8 mouse cellular contexts compared by ENCODE assay signal in the genomic region with DNA sequence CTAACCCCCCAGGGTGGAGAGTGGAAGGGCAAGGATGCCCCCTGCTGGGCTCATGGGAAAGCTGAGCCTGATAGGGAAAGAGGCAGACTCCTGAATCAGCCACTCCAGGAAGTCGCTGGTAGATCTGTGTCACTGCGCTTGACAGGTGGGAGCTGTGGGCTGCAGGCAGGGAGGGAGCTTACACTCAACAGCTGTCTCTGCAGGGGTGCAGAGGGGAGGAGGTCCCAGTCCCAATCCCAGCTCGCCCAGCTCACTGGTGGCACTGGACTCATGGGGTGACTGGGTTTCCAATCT. TPM values are rescaled to one million over a fixed set of nuclear protein-coding genes. Genes with fewer than 3 reads are reported as not detected.
DNase-seq lines count a peak whose midpoint lies in the region; ATAC-seq and TF ChIP-seq lines count a peak whose summit lies in the region.

No protein-coding gene starts in this region.

- peaks cover 16 to 46% of the 10 kb centered on the region in 2 experiments; a peak in 3 of 4 replicates for H3K4me1 ChIP-seq in CH12.LX (ENCODE audit: control insufficient read depth in 1 of 2, insufficient read depth in 2 of 2)
- no peaks in the 10 kb centered on the region; the same call in 1 of the 2 replicates for H3K4me1 ChIP-seq in cortical plate, adult 2 months (ENCODE audit: control insufficient read depth, insufficient read depth, low read length)
- peaks cover 28% of the 10 kb centered on the region for H3K4me1 ChIP-seq in heart, embryonic 16.5 days (ENCODE audit: control insufficient read depth, insufficient read depth, low read length)
- peaks cover 16% of the 10 kb centered on the region for H3K4me1 ChIP-seq in spleen, adult 2 months (ENCODE audit: control insufficient read depth, insufficient read depth, insufficient read length)

- H3K4me3 ChIP-seq in CH12.LX (replicated peaks in 1 of 3; ENCODE audit: low read depth in 2 of 3, low read length in 2 of 3, poor library complexity in 1 of 3): no peak overlapping the region
- H3K4me3 ChIP-seq in cortical plate, adult 2 months (ENCODE audit: insufficient read depth, low read length): no peak overlapping the region
- no peak overlapping the region for H3K4me3 ChIP-seq in heart, embryonic 16.5 days (ENCODE audit: low read length)
- no peak overlapping the region for H3K4me3 ChIP-seq in spleen, adult 2 months (ENCODE audit: extremely low read depth, insufficient read depth, insufficient read length)

- WGBS in heart, embryonic 16.5 days: 4% methylated on average over 3 of the region's 3 CpGs
- 17% methylated on average over 3 of the region's 3 CpGs for WGBS in spleen, adult 2 months

- dilution Hi-C loops in CH12.LX (cut with MboI; ENCODE audit: extremely low pct_ligation_motif_present, extremely low pct_unique_long_range_greater_than_20kb, low sequenced_read_pairs): no loop called here

- TF ChIP-seq POLR2A in CH12.LX (IDR thresholded peaks at IDR 0.05; ENCODE audit: low read depth, low read length): no peak
- TF ChIP-seq POLR2A in cortical plate, adult 2 months (IDR thresholded peaks at IDR 0.05; ENCODE audit: extremely low read depth, insufficient read depth, low read length): no peak
- no peak for TF ChIP-seq POLR2A in spleen, adult 2 months (IDR thresholded peaks at IDR 0.05; ENCODE audit: low read depth, low read length)

- H3K27ac ChIP-seq in CH12.LX (ENCODE audit: insufficient read depth, low read depth): no peak overlapping the region
- H3K27ac ChIP-seq in cortical plate, adult 2 months (ENCODE audit: insufficient read depth, low read length): no peak overlapping the region
- H3K27ac ChIP-seq in heart, embryonic 16.5 days (ENCODE audit: low read length): no peak overlapping the region
- no peak overlapping the region for H3K27ac ChIP-seq in spleen, adult 2 months (ENCODE audit: insufficient read depth, low read length)

- DNase-seq in A20 (ENCODE audit: low read depth, low spot score): peak; percentile 38
- peak; percentile 66 for DNase-seq in CH12.LX (ENCODE audit: extremely low read depth)
- peak; percentile 63 to 83 for DNase-seq in layer of hippocampus, adult 18-20 months (ENCODE audit: low spot score in 2 of 2)
- peak; percentile 77 for DNase-seq in lung, postnatal 25 days (ENCODE audit: low spot score)
- peak in 1 of 2 experiments; percentile 67 for DNase-seq in spleen, adult 2 months (ENCODE audit: low read depth in 1 of 2, low spot score in 2 of 2)
- DNase-seq in cerebellum, adult 8-10 months: no peak

- in situ Hi-C loops in CH12.LX (cut with MboI; ENCODE audit: low pct_ligation_motif_present, low pct_unique_long_range_greater_than_20kb, low sequenced_read_pairs): loop anchor here (10.0 to 25.0 kb wide), 2 partner anchors 86 to 243 kb away; a partner anchor contains a TSS

- ATAC-seq in heart, embryonic 16.5 days (replicated peaks; ENCODE audit: extremely low read depth, insufficient read depth, low FRiP score): peak; percentile 58

- no peaks in the 10 kb centered on the region for H3K9me3 ChIP-seq in CH12.LX (replicated peaks; ENCODE audit: low read length)
- no peaks in the 10 kb centered on the region for H3K9me3 ChIP-seq in heart, embryonic 16.5 days (replicated peaks; ENCODE audit: control insufficient read depth, low read length)

- TF ChIP-seq EP300 in CH12.LX (IDR thresholded peaks at IDR 0.05; ENCODE audit: low read length): no peak

- no peak overlapping the region for H3K9ac ChIP-seq in CH12.LX (ENCODE audit: insufficient read depth, low read depth)
- H3K9ac ChIP-seq in heart, embryonic 16.5 days (ENCODE audit: low read length): no peak overlapping the region

- peaks cover 8% of the 10 kb centered on the region for H3K27me3 ChIP-seq in CH12.LX (replicated peaks)
- H3K27me3 ChIP-seq in heart, embryonic 16.5 days (ENCODE audit: control insufficient read depth, insufficient read depth, low read length): peaks cover 2% of the 10 kb centered on the region; the same call in 1 of the 2 replicates
- H3K27me3 ChIP-seq in spleen, adult 2 months (ENCODE audit: control insufficient read depth, insufficient read depth, low read length): no peaks in the 10 kb centered on the region

- no peak overlapping the region for H3K4me2 ChIP-seq in CH12.LX (ENCODE audit: insufficient read depth, low read depth, poor library complexity, severe bottlenecking)
- no peak overlapping the region for H3K4me2 ChIP-seq in heart, embryonic 16.5 days (ENCODE audit: low read depth, low read length)

- peak; percentile 27 to 92; a peak in 2 of 4 replicates for TF ChIP-seq CTCF in CH12.LX (conservative IDR thresholded peaks at IDR 0.05 in 1 of 2, IDR thresholded peaks at IDR 0.05 in 1 of 2; ENCODE audit: low read depth in 2 of 2, low read length in 2 of 2)
- TF ChIP-seq CTCF in cortical plate, adult 2 months (IDR thresholded peaks at IDR 0.05; ENCODE audit: extremely low read depth, insufficient read depth, low read length): peak; percentile 74
- TF ChIP-seq CTCF in spleen, adult 2 months (IDR thresholded peaks at IDR 0.05; ENCODE audit: extremely low read depth, insufficient read depth, insufficient read length, insufficient replicate concordance): peak; percentile 75

- H3K79me2 ChIP-seq in CH12.LX (replicated peaks; ENCODE audit: control insufficient read depth, extremely low read depth, insufficient read depth, poor library complexity, severe bottlenecking): no peaks in the 10 kb centered on the region

- peak; percentile 84 for TF ChIP-seq RAD21 in CH12.LX (IDR thresholded peaks at IDR 0.05; ENCODE audit: low read depth, low read length)

- peaks cover 0 to 5% of the 10 kb centered on the region in 2 experiments for H3K36me3 ChIP-seq in CH12.LX (replicated peaks in 1 of 2; ENCODE audit: control insufficient read depth in 1 of 2, insufficient read depth in 1 of 2, low read length in 1 of 2)
- no peaks in the 10 kb centered on the region for H3K36me3 ChIP-seq in heart, embryonic 16.5 days (ENCODE audit: control insufficient read depth, insufficient read depth)
- no peaks in the 10 kb centered on the region for H3K36me3 ChIP-seq in spleen, adult 2 months (ENCODE audit: control insufficient read depth, insufficient read depth, low read length)

TF ChIP-seq in CH12.LX, 34 proteins besides CTCF, POLR2A, EP300 and RAD21 (continues in another document):
- no peak for TF ChIP-seq E2F4 (IDR thresholded peaks at IDR 0.05; ENCODE audit: insufficient replicate concordance, low read depth, low read length)
- no peak for TF ChIP-seq KAT2A (IDR thresholded peaks at IDR 0.05; ENCODE audit: insufficient replicate concordance, low read length)
- no peak for TF ChIP-seq ZMIZ1 (IDR thresholded peaks at IDR 0.05; ENCODE audit: low read depth, low read length)
- TF ChIP-seq TBP (conservative IDR thresholded peaks at IDR 0.05; ENCODE audit: low read depth, low read length): no peak
- no peak for TF ChIP-seq MEF2A (IDR thresholded peaks at IDR 0.05; ENCODE audit: borderline replicate concordance, low read depth, low read length)
- TF ChIP-seq PAX5 (IDR thresholded peaks at IDR 0.05; ENCODE audit: low read length): no peak
- TF ChIP-seq MYC (IDR thresholded peaks at IDR 0.05; ENCODE audit: low read depth, low read length): no peak
- TF ChIP-seq CHD1 (IDR thresholded peaks at IDR 0.05; ENCODE audit: low read depth, low read length): no peak
- TF ChIP-seq SMC3 (IDR thresholded peaks at IDR 0.05; ENCODE audit: low read depth, low read length): peak; percentile 86
- peak; percentile 59; the same call in 1 of the 2 replicates for TF ChIP-seq ELF1 (IDR thresholded peaks at IDR 0.05; ENCODE audit: low read depth, low read length)
- no peak for TF ChIP-seq CHD2 (IDR thresholded peaks at IDR 0.05; ENCODE audit: low read length)
- no peak for TF ChIP-seq HCFC1 (IDR thresholded peaks at IDR 0.05; ENCODE audit: low read depth, low read length)

RNA-seq across cellular contexts. Expression of a gene that starts 2.3 kb away (rescaled TPM):
- total RNA-seq in CH12.LX (2012; rRNA removed): 6.9 and 7.8 TPM in 2 replicates
- total RNA-seq in CH12.LX (2014; rRNA removed): 5.7 and 6.4 TPM in 2 replicates
- polyA plus RNA-seq in CH12.LX (2012; ENCODE audit: insufficient read length, low read depth): 18.9 and 22.3 TPM in 2 replicates
- polyA plus RNA-seq in cortical plate, adult 2 months (2012; rRNA removed): 2.9 and 3.0 TPM in 2 replicates
- polyA plus RNA-seq in heart, embryonic 16.5 days (2015; fragmentation: Nextera tagmentation; extraction: Ambion mirVana): 3.2 and 3.4 TPM in 2 replicates
- 1 to 10 TPM; 2.2 to 2.5 TPM for total RNA-seq in layer of hippocampus, adult 18-20 months (2021)
- 37.0 and 41.7 TPM in 2 replicates for polyA plus RNA-seq in spleen, adult 2 months (2012; rRNA removed)

RNA-seq across cellular contexts. Expression of a gene that starts 15.0 kb away (rescaled TPM):
- total RNA-seq in CH12.LX (2012; rRNA removed) (4.2 and 4.3 TPM in 2 replicates), CH12.LX (2014; rRNA removed) (3.6 TPM in 2 replicates)
- polyA plus RNA-seq in CH12.LX (2012; ENCODE audit: insufficient read length, low read depth): 2.6 and 2.7 TPM in 2 replicates
- 22.4 and 24.7 TPM in 2 replicates for polyA plus RNA-seq in cortical plate, adult 2 months (2012; rRNA removed)
- polyA plus RNA-seq in heart, embryonic 16.5 days (2015; fragmentation: Nextera tagmentation; extraction: Ambion mirVana): 45.2 and 47.3 TPM in 2 replicates
- total RNA-seq in layer of hippocampus, adult 18-20 months (2021): 10 to 100 TPM; 71.4 to 77.5 TPM
- polyA plus RNA-seq in spleen, adult 2 months (2012; rRNA removed): 8.7 and 12.1 TPM in 2 replicates

RNA-seq across cellular contexts. Expression of a gene that starts 26.8 kb away (rescaled TPM):
- total RNA-seq in CH12.LX (2012; rRNA removed): not detected in 2 replicates
- total RNA-seq in CH12.LX (2014; rRNA removed): not detected in 2 replicates
- 0.07 and 0.08 TPM in 2 replicates for polyA plus RNA-seq in CH12.LX (2012; ENCODE audit: insufficient read length, low read depth)
- 11.3 and 17.9 TPM in 2 replicates for polyA plus RNA-seq in cortical plate, adult 2 months (2012; rRNA removed)
- 2.8 and 3.1 TPM in 2 replicates for polyA plus RNA-seq in heart, embryonic 16.5 days (2015; fragmentation: Nextera tagmentation; extraction: Ambion mirVana)
- 10 to 100 TPM; 18.1 to 18.6 TPM for total RNA-seq in layer of hippocampus, adult 18-20 months (2021)
- polyA plus RNA-seq in spleen, adult 2 months (2012; rRNA removed): 0.02 and 0.04 TPM in 2 replicates

RNA-seq across cellular contexts. Expression of a gene that starts 31.9 kb away (rescaled TPM):
- total RNA-seq in CH12.LX (2012; rRNA removed): not detected in 2 replicates
- total RNA-seq in CH12.LX (2014; rRNA removed): not detected in 2 replicates
- not detected in 2 replicates for polyA plus RNA-seq in CH12.LX (2012; ENCODE audit: insufficient read length, low read depth)
- 3.5 and 4.2 TPM in 2 replicates for polyA plus RNA-seq in cortical plate, adult 2 months (2012; rRNA removed)
- polyA plus RNA-seq in heart, embryonic 16.5 days (2015; fragmentation: Nextera tagmentation; extraction: Ambion mirVana): 2.0 and 3.2 TPM in 2 replicates
- 1 to 10 TPM; 6.5 to 6.7 TPM for total RNA-seq in layer of hippocampus, adult 18-20 months (2021)
- polyA plus RNA-seq in spleen, adult 2 months (2012; rRNA removed): 2.6 and 3.1 TPM in 2 replicates

RNA-seq across cellular contexts. Expression of a gene that starts 42.0 kb away (rescaled TPM):
- total RNA-seq in CH12.LX (2012; rRNA removed) (not detected in 2 replicates), CH12.LX (2014; rRNA removed) (not detected in 2 replicates)
- not detected in 2 replicates for polyA plus RNA-seq in CH12.LX (2012; ENCODE audit: insufficient read length, low read depth)
- not detected in 2 replicates for polyA plus RNA-seq in cortical plate, adult 2 months (2012; rRNA removed)
- 1.2 TPM in 1 of 2 replicates, not detected in the other for polyA plus RNA-seq in heart, embryonic 16.5 days (2015; fragmentation: Nextera tagmentation; extraction: Ambion mirVana)
- total RNA-seq in layer of hippocampus, adult 18-20 months (2021): not detected
- polyA plus RNA-seq in spleen, adult 2 months (2012; rRNA removed): 0.28 and 0.36 TPM in 2 replicates
